Mouse (Mus musculus) MEL (cell line): ENCODE data around the gene Tmem150c. TPM values are rescaled to one million over a fixed set of nuclear protein-coding genes. Genes with fewer than 3 reads are reported as not detected.
A peak's percentile ranks its signal among the peaks of the same experiment; 100 is the strongest.

Experiments
- DNase-seq: peaks from one replicate; pipeline ENCODE4 v3.0.0; 2011; ENCODE audit warnings: low read depth, low spot score
- H3K27ac ChIP-seq: 2 replicates; pipeline ENCODE4 v1.5.1; 2012; ENCODE audit warnings: low read depth, mild to moderate bottlenecking, control low read depth, low read length, moderate library complexity; ENCODE audit not compliant: control insufficient read depth
- H3K27me3 ChIP-seq, 2 experiments: fragments of 150-350 bp in 1 of 2; sonication (generic) in 1 of 2; 2 replicates each; pipeline ENCODE4 v1.6.1; 2012; ENCODE audit warnings: low read length in 2 of 2, mild to moderate bottlenecking in 2 of 2, improper control_type of control experiment in 1 of 2, moderate library complexity in 1 of 2; ENCODE audit not compliant: insufficient read depth in 2 of 2, control insufficient read depth in 1 of 2
- H3K36me3 ChIP-seq, 2 experiments: 2 replicates each; pipeline ENCODE4 v1.6.1; 2012 to 2014; ENCODE audit warnings: low read length in 2 of 2, improper control_type of control experiment in 1 of 2, inconsistent platforms in 1 of 2, mild to moderate bottlenecking in 1 of 2; ENCODE audit not compliant: insufficient read depth in 2 of 2, control insufficient read depth in 1 of 2
- H3K4me1 ChIP-seq, 2 experiments: fragments of 150-350 bp in 1 of 2; sonication (generic) in 1 of 2; 2 replicates each; pipeline ENCODE4 v1.6.1; 2012; ENCODE audit warnings: low read length in 2 of 2, improper control_type of control experiment in 1 of 2, mild to moderate bottlenecking in 1 of 2; ENCODE audit not compliant: insufficient read depth in 2 of 2, control insufficient read depth in 1 of 2
- H3K4me3 ChIP-seq, 2 experiments: fragments of 150-350 bp in 1 of 2; sonication (generic) in 1 of 2; 2 replicates each; pipeline ENCODE4 v1.5.1; 2012; ENCODE audit warnings: low read depth in 2 of 2, low read length in 2 of 2, mild to moderate bottlenecking in 2 of 2, moderate library complexity in 2 of 2, control low read depth in 1 of 2, improper control_type of control experiment in 1 of 2; ENCODE audit not compliant: control insufficient read depth in 1 of 2, insufficient read depth in 1 of 2
- H3K79me2 ChIP-seq: 2 replicates; pipeline ENCODE4 v1.6.1; 2012; ENCODE audit warnings: mild to moderate bottlenecking, low read length, moderate library complexity; ENCODE audit not compliant: control insufficient read depth, poor library complexity, insufficient read depth
- H3K9ac ChIP-seq: 2 replicates; pipeline ENCODE4 v1.6.1; 2012; ENCODE audit warnings: low read depth, mild to moderate bottlenecking, control low read depth, low read length, moderate library complexity; ENCODE audit not compliant: control insufficient read depth, poor library complexity, severe bottlenecking
- H3K9me3 ChIP-seq: fragments of 150-350 bp; sonication (generic); replicated peaks from 2 replicates; pipeline ENCODE4 v1.6.1; 2012; ENCODE audit warnings: mild to moderate bottlenecking, low read length, improper control_type of control experiment, moderate library complexity; ENCODE audit not compliant: insufficient read depth
- BHLHE40 ChIP-seq: IDR thresholded peaks from 2 replicates; pipeline ENCODE4 v1.6.1; 2012; ENCODE audit warnings: low read depth, mild to moderate bottlenecking, inconsistent platforms, low read length, improper control_type of control experiment, borderline replicate concordance
- CTCF ChIP-seq, 3 experiments: IDR thresholded peaks in 2 of 3; conservative IDR thresholded peaks in 1 of 3; 2 replicates each; pipeline ENCODE4 v1.5.1; 2011 to 2012; ENCODE audit warnings: low read length in 3 of 3, low read depth in 2 of 3, mild to moderate bottlenecking in 2 of 3, improper control_type of control experiment in 1 of 3, inconsistent platforms in 1 of 3, mixed read lengths in 1 of 3, moderate library complexity in 1 of 3; ENCODE audit not compliant: control insufficient read depth in 1 of 3, insufficient read depth in 1 of 3, poor library complexity in 1 of 3, severe bottlenecking in 1 of 3
- ELF1 ChIP-seq: IDR thresholded peaks from 2 replicates; pipeline ENCODE4 v1.6.1; 2014; ENCODE audit warnings: low read depth, mild to moderate bottlenecking, inconsistent platforms, low read length, improper control_type of control experiment, moderate library complexity
- ETS1 ChIP-seq: IDR thresholded peaks from 2 replicates; pipeline ENCODE4 v1.6.1; 2012; ENCODE audit warnings: low read depth, mild to moderate bottlenecking, inconsistent platforms, low read length, improper control_type of control experiment, moderate library complexity
- HCFC1 ChIP-seq: IDR thresholded peaks from 2 replicates; pipeline ENCODE4 v1.6.1; 2012; ENCODE audit warnings: low read depth, mild to moderate bottlenecking, inconsistent platforms, low read length, improper control_type of control experiment, moderate library complexity
- JUND ChIP-seq: IDR thresholded peaks from 2 replicates; pipeline ENCODE4 v1.6.1; 2011; ENCODE audit warnings: low read depth, mild to moderate bottlenecking, improper control_type of control experiment, low read length
- MAX ChIP-seq: IDR thresholded peaks from 2 replicates; pipeline ENCODE4 v1.6.1; 2011; ENCODE audit warnings: low read length, improper control_type of control experiment
- MAZ ChIP-seq: IDR thresholded peaks from 2 replicates; pipeline ENCODE4 v1.6.1; 2012; ENCODE audit warnings: low read depth, mild to moderate bottlenecking, inconsistent platforms, low read length, improper control_type of control experiment
- MXI1 ChIP-seq: IDR thresholded peaks from 2 replicates; pipeline ENCODE4 v1.6.1; 2011; ENCODE audit warnings: mild to moderate bottlenecking, low read depth, low read length, improper control_type of control experiment
- MYB ChIP-seq: IDR thresholded peaks from 2 replicates; pipeline ENCODE4 v1.6.1; 2011; ENCODE audit warnings: mild to moderate bottlenecking, low read depth, low read length, improper control_type of control experiment
- MYC ChIP-seq: IDR thresholded peaks from 2 replicates; pipeline ENCODE4 v1.6.1; 2011; ENCODE audit warnings: low read depth, mild to moderate bottlenecking, low read length, improper control_type of control experiment, moderate library complexity
- NELFE ChIP-seq: IDR thresholded peaks from 2 replicates; pipeline ENCODE4 v1.6.1; 2011; ENCODE audit warnings: low read depth, low read length, improper control_type of control experiment
- NRF1 ChIP-seq: IDR thresholded peaks from 2 replicates; pipeline ENCODE4 v1.6.1; 2014; ENCODE audit warnings: low read depth, mild to moderate bottlenecking, inconsistent platforms, low read length, improper control_type of control experiment, moderate library complexity; ENCODE audit not compliant: poor library complexity, insufficient read depth, severe bottlenecking
- POLR2A ChIP-seq, 2 experiments: IDR thresholded peaks; 2 replicates each; pipeline ENCODE4 v1.6.1; 2011 to 2012; ENCODE audit warnings: low read length in 2 of 2, mild to moderate bottlenecking in 2 of 2, control low read depth in 1 of 2, improper control_type of control experiment in 1 of 2, low read depth in 1 of 2, moderate library complexity in 1 of 2; ENCODE audit not compliant: control insufficient read depth in 1 of 2, insufficient read depth in 1 of 2, poor library complexity in 1 of 2
- SIN3A ChIP-seq: IDR thresholded peaks from 2 replicates; pipeline ENCODE4 v1.6.1; 2012; ENCODE audit warnings: low read length, improper control_type of control experiment, inconsistent platforms
- SMC3 ChIP-seq: IDR thresholded peaks from 2 replicates; pipeline ENCODE4 v1.6.1; 2011; ENCODE audit warnings: low read depth, low read length, improper control_type of control experiment
- TBP ChIP-seq: IDR thresholded peaks from 2 replicates; pipeline ENCODE4 v1.8.0; 2011; ENCODE audit warnings: low read depth, low read length, improper control_type of control experiment
- TCF12 ChIP-seq: IDR thresholded peaks from 2 replicates; pipeline ENCODE4 v1.6.1; 2014; ENCODE audit warnings: low read depth, mild to moderate bottlenecking, inconsistent platforms, low read length, improper control_type of control experiment, moderate library complexity
- UBTF ChIP-seq: IDR thresholded peaks from 2 replicates; pipeline ENCODE4 v1.6.1; 2012; ENCODE audit warnings: low read depth, mild to moderate bottlenecking, inconsistent platforms, low read length, improper control_type of control experiment, moderate library complexity, borderline replicate concordance; ENCODE audit not compliant: insufficient read depth
- USF1 ChIP-seq: IDR thresholded peaks from 2 replicates; pipeline ENCODE4 v1.6.1; 2014; ENCODE audit warnings: low read depth, mild to moderate bottlenecking, inconsistent platforms, low read length, improper control_type of control experiment, moderate library complexity
- USF2 ChIP-seq, 2 experiments: IDR thresholded peaks; 2 replicates each; pipeline ENCODE4 v1.6.1; 2011 to 2012; ENCODE audit warnings: improper control_type of control experiment in 2 of 2, low read length in 2 of 2, borderline replicate concordance in 1 of 2, inconsistent platforms in 1 of 2, low read depth in 1 of 2, mild to moderate bottlenecking in 1 of 2; ENCODE audit not compliant: insufficient read depth in 1 of 2
- ZC3H11A ChIP-seq: IDR thresholded peaks from 2 replicates; pipeline ENCODE4 v1.6.1; 2012; ENCODE audit warnings: low read depth, mild to moderate bottlenecking, inconsistent platforms, low read length, improper control_type of control experiment
- polyA plus RNA-seq, 2 experiments: library from polyadenylated mRNA; stranded (reverse) in 1 of 2; unstranded in 1 of 2; fragments of >175 nt in 1 of 2; fragments of >200 nt in 1 of 2; gene quantifications; 2 replicates each; pipeline versions ENCODE4 v1.2.1 to v1.2.4; 2012; ENCODE audit warnings: low replicate concordance in 2 of 2, low read depth in 1 of 2; ENCODE audit not compliant: insufficient read length in 2 of 2, insufficient read depth in 1 of 2, missing spikeins in 1 of 2
- total RNA-seq: library from RNA; depleted of rRNA; stranded (reverse); fragments of 300-350 nt; gene quantifications from 2 replicates; pipeline ENCODE4 v1.2.3, GENCODE M21; 2012

Gene Tmem150c
- total and polyA plus RNA-seq, 3 experiments: 0.04 to 0.06 TPM; not detected in 1

- H3K27ac ChIP-seq: peak within 1 kb of the TSS; percentile 91
- peaks cover 88% of the 10 kb centered on the region for H3K79me2 ChIP-seq
- peak within 1 kb of the TSS; percentile 98 for H3K9ac ChIP-seq
- H3K36me3 ChIP-seq: peaks cover 25 to 39% of the 10 kb centered on the region in 2 experiments
- DNase-seq: peak; percentile 97
- peak within 1 kb of the TSS; percentile 97 to 98 for H3K4me3 ChIP-seq
- TF ChIP-seq ETS1 (0 out of 2 replicates have a peak, but pooled peaks have one; percentile 37), NRF1 (peak; percentile 62), ELF1 (peak; percentile 8; the same call in 1 of the 2 replicates), TBP (peak; percentile 52; the same call in 1 of the 2 replicates), CTCF (IDR thresholded peaks at IDR 0.05 in 2 of 3, conservative IDR thresholded peaks at IDR 0.05 in 1 of 3; ENCODE audit: control insufficient read depth in 1 of 3, insufficient read depth in 1 of 3, low read depth in 2 of 3, low read length in 3 of 3, poor library complexity in 1 of 3, severe bottlenecking in 1 of 3) (no peak), MXI1 (peak; percentile 97), POLR2A (IDR thresholded peaks at IDR 0.05; ENCODE audit: control insufficient read depth in 1 of 2, insufficient read depth in 1 of 2, low read depth in 1 of 2, low read length in 2 of 2, poor library complexity in 1 of 2) (peak; percentile 66 to 80), UBTF (0 out of 2 replicates have a peak, but pooled peaks have one; percentile 39), ZC3H11A (no peak), MAX (peak; percentile 89), JUND (no peak), NELFE (peak; percentile 74), USF1 (peak; percentile 93), SMC3 (no peak), MAZ (peak; percentile 85), SIN3A (peak; percentile 69; the same call in 1 of the 2 replicates), TCF12 (peak; percentile 67), USF2 (IDR thresholded peaks at IDR 0.05; ENCODE audit: borderline replicate concordance in 1 of 2, insufficient read depth in 1 of 2, low read depth in 1 of 2, low read length in 2 of 2) (peak in 1 of 2 experiments; percentile 60; a peak in 1 of 4 replicates), BHLHE40 (peak; percentile 72; the same call in 1 of the 2 replicates), MYB (no peak), MYC (peak; percentile 68; the same call in 1 of the 2 replicates), HCFC1 (peak; percentile 60)
- H3K4me1 ChIP-seq: peaks cover 2 to 20% of the 10 kb centered on the region in 2 experiments
- no peaks in the 10 kb centered on the region for H3K9me3 ChIP-seq
- no peaks in the 10 kb centered on the region for H3K27me3 ChIP-seq
Measured at GRCm38 (mm10) chr5:100039602-100040142, 119.9 kb downstream of the Tmem150c start, which contains the start of the genes Hnrnpdl and Enoph1. Hnrnpdl (minus strand) TSS chr5:100039664. Enoph1 (plus strand) TSS chr5:100039985.
